In the genomic region with DNA sequence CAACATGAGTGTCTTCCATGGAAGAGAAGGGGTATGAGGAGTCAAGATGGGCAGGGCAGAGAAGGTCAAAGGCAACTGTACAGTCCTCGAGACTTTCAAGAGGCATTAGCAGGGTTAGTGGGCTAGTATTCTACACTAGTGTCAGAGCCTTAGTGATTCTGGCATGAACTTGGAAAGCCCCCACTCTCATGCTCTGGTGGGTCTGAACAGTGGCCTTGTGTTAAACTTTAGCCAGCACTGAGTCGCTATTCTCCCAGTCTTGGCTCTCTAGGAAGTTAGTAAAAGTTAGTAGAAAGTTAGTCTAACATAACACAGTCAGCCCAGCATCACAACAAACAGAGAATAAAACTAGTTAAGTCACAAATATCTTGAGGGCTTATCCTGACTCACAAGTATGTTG, we compare ENCODE assay signal across 24 mouse cellular contexts. TPM values are rescaled to one million over a fixed set of nuclear protein-coding genes. Genes with fewer than 3 reads are reported as not detected.
A peak's percentile ranks its signal among the peaks of the same experiment; 100 is the strongest.
DNase-seq lines count a peak whose midpoint lies in the region; ATAC-seq and TF ChIP-seq lines count a peak whose summit lies in the region.
"Had no signal": no experiment of that assay in that cellular context is flagged by ENCODE, and none has a peak within 500 bp of the region (broad histone marks: within the 10 kb centered on the region; RNA-seq: fewer than 3 reads in every experiment).

No protein-coding gene starts in this region.

- H3K4me3 ChIP-seq in forebrain, embryonic 16.5 days (replicated peaks; ENCODE audit: low read length) = no peak overlapping the region
- H3K4me3 ChIP-seq in forebrain, postnatal 0 days (ENCODE audit: low read depth, low read length) = no peak overlapping the region
- no peak overlapping the region for H3K4me3 ChIP-seq in kidney, embryonic 15.5 days (replicated peaks)
- no peak overlapping the region for H3K4me3 ChIP-seq in kidney, adult 2 months (ENCODE audit: insufficient read depth, low read depth, low read length)
- H3K4me3 ChIP-seq: forebrain, embryonic 12.5 days; heart, adult 2 months; heart, embryonic 10.5 days; heart, embryonic 13.5 days; intestine, embryonic 15.5 days had no signal

- H3K4me2 ChIP-seq in forebrain, embryonic 16.5 days (ENCODE audit: low read length) = no peak overlapping the region
- H3K4me2 ChIP-seq in forebrain, postnatal 0 days (ENCODE audit: low read depth) = no peak overlapping the region
- 0 out of 2 replicates have a peak overlapping the region, but pooled peaks have one; percentile 15 for H3K4me2 ChIP-seq in kidney, embryonic 15.5 days
- H3K4me2 ChIP-seq: forebrain, embryonic 12.5 days; heart, embryonic 13.5 days; intestine, embryonic 15.5 days had no signal

- H3K4me1 ChIP-seq in forebrain, embryonic 16.5 days (replicated peaks; ENCODE audit: control insufficient read depth, insufficient read depth, low read length) = no peaks in the 10 kb centered on the region
- H3K4me1 ChIP-seq in forebrain, postnatal 0 days (ENCODE audit: insufficient read depth) = no peaks in the 10 kb centered on the region
- H3K4me1 ChIP-seq in kidney, embryonic 15.5 days = peaks cover 18% of the 10 kb centered on the region
- H3K4me1 ChIP-seq in kidney, adult 2 months (ENCODE audit: control insufficient read depth, insufficient read depth, low read length) = no peaks in the 10 kb centered on the region
- H3K4me1 ChIP-seq: forebrain, embryonic 12.5 days; heart, embryonic 10.5 days had no signal

- H3K9ac ChIP-seq in forebrain, embryonic 16.5 days (replicated peaks; ENCODE audit: low read depth, low read length) = no peak overlapping the region
- H3K9ac ChIP-seq in forebrain, postnatal 0 days = no peak overlapping the region
- no peak overlapping the region for H3K9ac ChIP-seq in kidney, embryonic 15.5 days
- H3K9ac ChIP-seq: forebrain, embryonic 12.5 days; heart, embryonic 13.5 days; intestine, embryonic 15.5 days had no signal

- no peaks in the 10 kb centered on the region for H3K9me3 ChIP-seq in forebrain, embryonic 16.5 days (ENCODE audit: control insufficient read depth, low read length)
- H3K9me3 ChIP-seq in forebrain, postnatal 0 days (ENCODE audit: low read length) = no peaks in the 10 kb centered on the region
- no peaks in the 10 kb centered on the region for H3K9me3 ChIP-seq in kidney, embryonic 15.5 days (replicated peaks)
- H3K9me3 ChIP-seq: forebrain, embryonic 12.5 days; heart, embryonic 10.5 days; heart, embryonic 13.5 days; intestine, embryonic 15.5 days had no signal

- DNase-seq in embryo, embryonic 10 days (ENCODE audit: low spot score) = peak; percentile 1
- DNase-seq in embryo, embryonic 9.5 days (ENCODE audit: extremely low spot score) = no peak
- DNase-seq in forebrain, postnatal 0 days = no peak
- no peak for DNase-seq in kidney, adult 2 months
- DNase-seq in Muller cell, postnatal 12 days (ENCODE audit: inconsistent ontology term) = peak; percentile 24
- no peak for DNase-seq in MN1 (ENCODE audit: low spot score)
- DNase-seq: cerebellum, adult 11 months; cerebellum, adult 2 months; cerebellum, adult 9-11 months; cerebellum, postnatal 25 days; embryo, embryonic 11 days; gastrocnemius, postnatal 10 days; gastrocnemius, postnatal 36 days; heart, adult 2 months; heart, postnatal 14 days; heart, postnatal 4 days had no signal

- no peak for TF ChIP-seq POLR2A in kidney, adult 2 months (IDR thresholded peaks at IDR 0.05; ENCODE audit: low read depth, low read length)

- ATAC-seq in forebrain, embryonic 16.5 days = 0 out of 2 replicates have a peak, but pooled peaks have one; percentile 36
- ATAC-seq in forebrain, postnatal 0 days = no peak; the same call in 1 of the 2 replicates
- peak; percentile 86 for ATAC-seq in kidney, embryonic 15.5 days (replicated peaks; ENCODE audit: low FRiP score)
- ATAC-seq: hindbrain, embryonic 16.5 days had no signal

- WGBS in forebrain, embryonic 16.5 days = 76% methylated on average over 2 of the region's 2 CpGs
- WGBS in forebrain, postnatal 0 days = 70% methylated on average over 2 of the region's 2 CpGs
- WGBS in kidney, embryonic 15.5 days = 50% methylated on average over 2 of the region's 2 CpGs
- WGBS in kidney, adult 2 months = 45% methylated on average over 2 of the region's 2 CpGs

- H3K27ac ChIP-seq in forebrain, embryonic 16.5 days (ENCODE audit: low read length) = no peak overlapping the region
- H3K27ac ChIP-seq in forebrain, postnatal 0 days (ENCODE audit: low read depth, low read length) = no peak overlapping the region
- H3K27ac ChIP-seq in kidney, embryonic 15.5 days = peak overlapping the region; percentile 80
- H3K27ac ChIP-seq in kidney, adult 2 months (ENCODE audit: insufficient read depth, low read depth, low read length) = no peak overlapping the region
- H3K27ac ChIP-seq: forebrain, embryonic 12.5 days; heart, adult 2 months; heart, embryonic 10.5 days; heart, embryonic 13.5 days; intestine, embryonic 15.5 days had no signal

- TF ChIP-seq CTCF in forebrain, postnatal 0 days (IDR thresholded peaks at IDR 0.05; ENCODE audit: low read depth) = no peak
- no peak for TF ChIP-seq CTCF in kidney, adult 2 months (conservative IDR thresholded peaks at IDR 0.05; ENCODE audit: insufficient read depth, insufficient read length, low read depth, low read length)

- H3K36me3 ChIP-seq in forebrain, embryonic 16.5 days (ENCODE audit: control insufficient read depth, insufficient read depth) = peaks cover 15% of the 10 kb centered on the region
- peaks cover 51% of the 10 kb centered on the region for H3K36me3 ChIP-seq in forebrain, postnatal 0 days (ENCODE audit: insufficient read depth)
- H3K36me3 ChIP-seq in kidney, embryonic 15.5 days = peaks cover 83% of the 10 kb centered on the region
- H3K36me3 ChIP-seq in kidney, adult 2 months (ENCODE audit: control insufficient read depth, insufficient read depth, low read length) = no peaks in the 10 kb centered on the region

- no peaks in the 10 kb centered on the region for H3K27me3 ChIP-seq in forebrain, embryonic 16.5 days (replicated peaks; ENCODE audit: control insufficient read depth, insufficient read depth, low read length)
- no peaks in the 10 kb centered on the region for H3K27me3 ChIP-seq in forebrain, postnatal 0 days (ENCODE audit: insufficient read depth, low read length)
- no peaks in the 10 kb centered on the region for H3K27me3 ChIP-seq in kidney, embryonic 15.5 days
- H3K27me3 ChIP-seq in kidney, adult 2 months (replicated peaks; ENCODE audit: control insufficient read depth, insufficient read depth, low read length) = no peaks in the 10 kb centered on the region
- H3K27me3 ChIP-seq: forebrain, embryonic 12.5 days; heart, embryonic 13.5 days; intestine, embryonic 15.5 days had no signal

RNA-seq across cellular contexts. Expression of a gene that starts 12.0 kb away (rescaled TPM):
- 0.43 and 0.56 TPM in 2 replicates for polyA plus RNA-seq in forebrain, embryonic 16.5 days (2015; fragmentation: Nextera tagmentation; extraction: Ambion mirVana)
- total RNA-seq in forebrain, postnatal 0 days (2014; rRNA removed) = 0.69 and 2.0 TPM in 2 replicates
- 0.52 and 0.53 TPM in 2 replicates for polyA plus RNA-seq in forebrain, postnatal 0 days (2015; fragmentation: Nextera tagmentation; extraction: Ambion mirVana)
- polyA plus RNA-seq in kidney, embryonic 15.5 days (2015; fragmentation: Nextera tagmentation; extraction: Ambion mirVana) = 7.0 and 30.6 TPM in 2 replicates
- polyA plus RNA-seq in kidney, adult 2 months (2012; rRNA removed) = 5.9 and 10.3 TPM in 2 replicates
- total RNA-seq: granulocyte monocyte progenitor cell, adult 5-6 weeks had no signal

RNA-seq across cellular contexts. Expression of a gene that starts 14.1 kb away (rescaled TPM):
- polyA plus RNA-seq in forebrain, embryonic 16.5 days (2015; fragmentation: Nextera tagmentation; extraction: Ambion mirVana) = 206 and 213 TPM in 2 replicates
- 111 and 120 TPM in 2 replicates for total RNA-seq in forebrain, postnatal 0 days (2014; rRNA removed)
- 216 and 222 TPM in 2 replicates for polyA plus RNA-seq in forebrain, postnatal 0 days (2015; fragmentation: Nextera tagmentation; extraction: Ambion mirVana)
- 141 and 148 TPM in 2 replicates for polyA plus RNA-seq in kidney, embryonic 15.5 days (2015; fragmentation: Nextera tagmentation; extraction: Ambion mirVana)
- 32.4 and 34.6 TPM in 2 replicates for polyA plus RNA-seq in kidney, adult 2 months (2012; rRNA removed)

RNA-seq across cellular contexts. Expression of a gene that starts 58.2 kb away (rescaled TPM):
- 11.3 and 11.6 TPM in 2 replicates for polyA plus RNA-seq in forebrain, embryonic 16.5 days (2015; fragmentation: Nextera tagmentation; extraction: Ambion mirVana)
- total RNA-seq in forebrain, postnatal 0 days (2014; rRNA removed) = 11.2 and 15.3 TPM in 2 replicates
- polyA plus RNA-seq in forebrain, postnatal 0 days (2015; fragmentation: Nextera tagmentation; extraction: Ambion mirVana) = 4.5 and 5.9 TPM in 2 replicates
- polyA plus RNA-seq in kidney, embryonic 15.5 days (2015; fragmentation: Nextera tagmentation; extraction: Ambion mirVana) = 13.3 and 13.5 TPM in 2 replicates
- 26.5 and 29.8 TPM in 2 replicates for polyA plus RNA-seq in kidney, adult 2 months (2012; rRNA removed)

Comparison
In these comparisons a context has a peak if more than half of its experiments do, and no peak if none do; other contexts are left out.
1. DNase-seq: peak in embryo, embryonic 10 days (single experiment) and Muller cell, postnatal 12 days (single experiment); none in embryo, embryonic 9.5 days (single experiment), forebrain, postnatal 0 days (single experiment), kidney, adult 2 months (single experiment) and MN1 (single experiment).